Mouse (Mus musculus): ENCODE measurements around the gene Stxbp4.

The Stxbp4 gene

GRCm38 (mm10) chr11:90637440-90638311 is at the start of gene Stxbp4, which contains the start of gene Cox11:
Gene Stxbp4, minus strand, starts transcription at chr11:90638084.
Gene Cox11, plus strand, starts transcription at chr11:90638173.
- DNase-seq = peak; percentile 94

GRCm38 (mm10) chr11:90687040-90687439 is 49.2 kb upstream of the Stxbp4 start:
- DNase-seq = no peak

GRCm38 (mm10) chr11:90686287-90687025 is 48.6 kb upstream of the Stxbp4 start:
- DNase-seq = no peak

GRCm38 (mm10) chr11:90685196-90685595 is 47.3 kb upstream of the Stxbp4 start:
- no peak for DNase-seq

GRCm38 (mm10) chr11:90684765-90685164 is 46.9 kb upstream of the Stxbp4 start:
- DNase-seq = no peak

GRCm38 (mm10) chr11:90681171-90681570 is 43.3 kb upstream of the Stxbp4 start:
- DNase-seq = no peak

- DNase-seq = no peak
Observed at GRCm38 (mm10) chr11:90678582-90678981, 40.7 kb upstream of the Stxbp4 start.

- no peak for DNase-seq
Observed at GRCm38 (mm10) chr11:90677771-90678288, 39.9 kb upstream of the Stxbp4 start.

- DNase-seq = no peak
Observed at GRCm38 (mm10) chr11:90677027-90677426, 39.1 kb upstream of the Stxbp4 start.

- no peak for DNase-seq
Observed at GRCm38 (mm10) chr11:90675479-90676110, 37.7 kb upstream of the Stxbp4 start.

GRCm38 (mm10) chr11:90667325-90667724 is 29.4 kb upstream of the Stxbp4 start:
- DNase-seq = no peak

- no peak for DNase-seq
Observed at GRCm38 (mm10) chr11:90666916-90667315, 29.0 kb upstream of the Stxbp4 start.

- no peak for DNase-seq
Observed at GRCm38 (mm10) chr11:90666144-90666757, 28.4 kb upstream of the Stxbp4 start.

- DNase-seq = no peak
Observed at GRCm38 (mm10) chr11:90665161-90665560, 27.3 kb upstream of the Stxbp4 start.

GRCm38 (mm10) chr11:90664345-90664986 is 26.6 kb upstream of the Stxbp4 start:
- no peak for DNase-seq

- no peak for DNase-seq
Observed at GRCm38 (mm10) chr11:90663618-90664297, 25.9 kb upstream of the Stxbp4 start.

GRCm38 (mm10) chr11:90663052-90663451 is 25.2 kb upstream of the Stxbp4 start:
- DNase-seq = no peak

GRCm38 (mm10) chr11:90660662-90661061 is 22.8 kb upstream of the Stxbp4 start:
- no peak for DNase-seq

- DNase-seq = no peak
Observed at GRCm38 (mm10) chr11:90657527-90657926, 19.6 kb upstream of the Stxbp4 start.

GRCm38 (mm10) chr11:90652603-90653002 is 14.7 kb upstream of the Stxbp4 start:
- no peak for DNase-seq

- DNase-seq = no peak
Observed at GRCm38 (mm10) chr11:90650231-90650885, 12.5 kb upstream of the Stxbp4 start.

All from cerebellum, adult 9-10 months (tissue).